Mouse (Mus musculus) thymus, adult 2 months (tissue): Measurements from ENCODE around the gene Ctsc.

ENCODE experiments used
- CTCF ChIP-seq: fragments of 200-500 bp; IDR thresholded peaks from 2 replicates; pipeline ENCODE4 v1.5.1; 2012; ENCODE audit warnings: mild to moderate bottlenecking, control low read depth, low read length, moderate library complexity, borderline replicate concordance; ENCODE audit not compliant: control insufficient read depth, poor library complexity, insufficient read depth; ENCODE audit errors: extremely low read depth
- POLR2A ChIP-seq: fragments of 200-500 bp; IDR thresholded peaks from 2 replicates; pipeline ENCODE4 v1.6.1; 2012; ENCODE audit warnings: mild to moderate bottlenecking, low read length, control low read depth, moderate library complexity; ENCODE audit not compliant: control insufficient read depth, poor library complexity, insufficient read depth; ENCODE audit errors: extremely low read depth

DNA sequence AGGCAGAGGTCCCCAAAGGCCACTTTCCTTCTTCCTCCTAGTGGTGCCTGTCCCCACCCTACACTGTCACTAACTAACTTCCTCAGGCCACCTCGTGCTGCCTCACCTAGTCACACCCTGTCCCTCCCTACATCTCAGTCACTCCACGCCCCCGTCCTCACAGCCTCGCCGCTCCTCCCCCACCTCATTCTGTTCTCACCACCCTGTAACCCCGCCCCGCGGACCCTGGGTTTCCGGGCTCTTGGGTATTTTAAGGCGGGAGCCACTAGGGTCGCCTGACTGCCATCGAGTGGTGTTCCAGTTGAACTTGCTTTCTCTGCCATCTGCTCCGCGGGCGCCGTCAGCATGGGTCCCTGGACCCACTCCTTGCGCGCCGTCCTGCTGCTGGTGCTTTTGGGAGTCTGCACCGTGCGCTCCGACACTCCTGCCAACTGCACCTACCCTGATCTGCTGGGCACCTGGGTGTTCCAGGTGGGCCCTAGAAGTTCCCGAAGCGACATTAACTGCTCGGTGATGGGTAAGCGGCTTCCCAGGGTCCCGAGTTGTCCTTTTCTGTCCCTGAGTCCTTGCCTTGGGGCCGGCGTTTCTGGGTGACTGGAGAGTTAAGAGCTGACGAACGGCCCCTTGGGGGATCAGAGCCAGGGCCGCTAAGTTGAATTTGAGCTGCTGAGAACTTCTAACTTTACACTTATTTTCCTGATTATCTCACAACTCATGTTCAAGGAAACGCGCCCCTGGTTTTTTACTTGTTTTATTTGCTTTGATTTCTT, at the start of gene Ctsc:
- TF ChIP-seq CTCF, result peak; percentile 58; the same call in 1 of the 2 replicates
- peak; percentile 88 for TF ChIP-seq POLR2A
